Mouse (Mus musculus) myocyte (in vitro differentiated cells): ENCODE data around the gene Cisd2. TPM values are rescaled to one million over a fixed set of nuclear protein-coding genes. Genes with fewer than 3 reads are reported as not detected.
A peak's percentile ranks its signal among the peaks of the same experiment; 100 is the strongest.

Experiments used
- H3K27me3 ChIP-seq: one replicate; pipeline ENCODE4 v1.6.1; 2011; ENCODE audit not compliant: control insufficient read depth, insufficient read depth, insufficient read length
- H3K36me3 ChIP-seq: one replicate; pipeline ENCODE4 v1.6.1; 2011; ENCODE audit not compliant: control insufficient read depth, insufficient read depth
- H3K4me2 ChIP-seq: one replicate; pipeline ENCODE4 v1.6.1; 2011; ENCODE audit warnings: low read depth, control low read depth
- H3K4me3 ChIP-seq: one replicate; pipeline ENCODE4 v1.5.1; 2011; ENCODE audit warnings: mild to moderate bottlenecking, control low read depth, moderate library complexity
- H3K79me2 ChIP-seq: one replicate; pipeline ENCODE4 v1.6.1; 2011; ENCODE audit not compliant: control insufficient read depth, insufficient read depth
- H3ac ChIP-seq: one replicate; pipeline ENCODE4 v1.6.1; 2011; ENCODE audit not compliant: control insufficient read depth, insufficient read length
- CEBPB ChIP-seq: IDR thresholded peaks from 2 replicates; pipeline ENCODE4 v1.6.1; 2011; ENCODE audit warnings: mild to moderate bottlenecking, moderate library complexity; ENCODE audit not compliant: poor library complexity, insufficient read depth, severe bottlenecking
- E2F4 ChIP-seq: IDR thresholded peaks from one replicate; pipeline ENCODE4 v1.6.1; 2011; ENCODE audit warnings: mild to moderate bottlenecking, control low read depth, moderate library complexity; ENCODE audit not compliant: insufficient read depth
- MAX ChIP-seq: IDR thresholded peaks from one replicate; pipeline ENCODE4 v1.6.1; 2011; ENCODE audit warnings: low read depth, mild to moderate bottlenecking, control low read depth
- MYOD1 ChIP-seq, 3 experiments: IDR thresholded peaks; one replicate each; pipeline ENCODE4 v1.6.1; 2011; ENCODE audit warnings: control low read depth in 2 of 3, low read depth in 2 of 3, mild to moderate bottlenecking in 2 of 3, moderate library complexity in 1 of 3; ENCODE audit not compliant: insufficient read length in 2 of 3, control insufficient read depth in 1 of 3
- MYOG ChIP-seq, 3 experiments: IDR thresholded peaks; one replicate each; pipeline ENCODE4 v1.6.1; 2011; ENCODE audit warnings: control low read depth in 2 of 3, low read depth in 2 of 3, mild to moderate bottlenecking in 2 of 3; ENCODE audit not compliant: insufficient read length in 2 of 3, control insufficient read depth in 1 of 3, insufficient read depth in 1 of 3
- POLR2A ChIP-seq: IDR thresholded peaks from one replicate; pipeline ENCODE4 v1.6.1; 2011; ENCODE audit warnings: low read depth, mild to moderate bottlenecking, control low read depth, moderate library complexity; ENCODE audit not compliant: insufficient read length
- POLR2AphosphoS2 ChIP-seq: IDR thresholded peaks from one replicate; pipeline ENCODE4 v1.6.1; 2011; ENCODE audit warnings: low read depth, control low read depth; ENCODE audit not compliant: insufficient read length
- REST ChIP-seq: IDR thresholded peaks from one replicate; pipeline ENCODE4 v1.6.1; 2011; ENCODE audit warnings: mild to moderate bottlenecking, control low read depth, moderate library complexity; ENCODE audit not compliant: insufficient read depth, insufficient read length
- SRF ChIP-seq: IDR thresholded peaks from one replicate; pipeline ENCODE4 v1.6.1; 2011; ENCODE audit warnings: low read depth; ENCODE audit not compliant: control insufficient read depth, insufficient read length
- TCF12 ChIP-seq: IDR thresholded peaks from one replicate; pipeline ENCODE4 v1.6.1; 2011; ENCODE audit warnings: mild to moderate bottlenecking, control low read depth; ENCODE audit not compliant: poor library complexity, insufficient read depth, severe bottlenecking
- TCF3 ChIP-seq: IDR thresholded peaks from one replicate; pipeline ENCODE4 v1.6.1; 2011; ENCODE audit warnings: low read depth, control low read depth; ENCODE audit not compliant: insufficient read length
- USF1 ChIP-seq: IDR thresholded peaks from one replicate; pipeline ENCODE4 v1.6.1; 2011; ENCODE audit warnings: low read depth, mild to moderate bottlenecking, control low read depth, moderate library complexity
- polyA plus RNA-seq: library from polyadenylated mRNA; unstranded; fragments of >200 nt; fragmentation: generic; extraction: Trizol; gene quantifications from one replicate; pipeline ENCODE4 v1.2.1, GENCODE M21; 2012; ENCODE audit warnings: missing spikeins

Gene Cisd2
- polyA plus RNA-seq, 1 experiment = 10.8 TPM

- H3ac ChIP-seq = no peak overlapping the region
- H3K36me3 ChIP-seq = peaks cover 25% of the 10 kb centered on the region
- no peak for TF ChIP-seq MYOD1 (IDR thresholded peaks at IDR 0.05; ENCODE audit: control insufficient read depth in 1 of 3, insufficient read length in 2 of 3, low read depth in 2 of 3)
- no peak for TF ChIP-seq POLR2AphosphoS2
- no peak for TF ChIP-seq TCF12
- no peak for TF ChIP-seq POLR2A
- no peaks in the 10 kb centered on the region for H3K79me2 ChIP-seq
- no peak overlapping the region for H3K4me2 ChIP-seq
- no peak overlapping the region for H3K4me3 ChIP-seq
- H3K27me3 ChIP-seq = no peaks in the 10 kb centered on the region
Measured at GRCm38 (mm10) chr3:135407351-135407750, 16.4 kb downstream of the Cisd2 start.

DNA sequence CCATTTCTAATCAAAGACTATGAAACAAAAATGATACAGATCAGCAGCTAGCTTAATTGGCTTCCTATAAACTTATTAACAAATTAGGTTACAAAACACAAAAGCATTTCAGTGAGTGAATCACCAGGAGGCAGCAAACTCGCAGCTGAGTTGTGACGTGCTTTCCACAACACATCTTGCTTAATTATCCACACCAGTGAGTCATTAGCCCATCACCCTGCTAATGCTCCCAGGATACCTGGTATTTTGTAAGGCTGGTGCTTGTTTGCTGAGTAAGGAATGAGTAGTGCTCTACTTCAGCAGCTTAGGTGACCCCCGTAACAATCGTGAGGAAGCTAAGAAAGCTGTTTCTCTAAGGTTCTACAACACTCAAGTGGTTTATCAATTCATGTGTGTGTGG is 19.1 kb downstream of the Cisd2 start:
- Histone ChIP-seq H3ac (no peak overlapping the region), H3K36me3 (peaks cover 22% of the 10 kb centered on the region), H3K27me3 (no peaks in the 10 kb centered on the region), H3K4me3 (no peak overlapping the region), H3K79me2 (no peaks in the 10 kb centered on the region), H3K4me2 (no peak overlapping the region)
- TF ChIP-seq CEBPB = no peak
- no peak for TF ChIP-seq TCF12
- TF ChIP-seq USF1 = no peak
- no peak for TF ChIP-seq REST
- TF ChIP-seq MYOD1 (IDR thresholded peaks at IDR 0.05; ENCODE audit: control insufficient read depth in 1 of 3, insufficient read length in 2 of 3, low read depth in 2 of 3) = no peak
- no peak for TF ChIP-seq MAX
- TF ChIP-seq MYOG (IDR thresholded peaks at IDR 0.05; ENCODE audit: control insufficient read depth in 1 of 3, insufficient read depth in 1 of 3, insufficient read length in 2 of 3, low read depth in 2 of 3) = no peak
- no peak for TF ChIP-seq POLR2A
- TF ChIP-seq POLR2AphosphoS2 = no peak
- TF ChIP-seq TCF3 = no peak
- TF ChIP-seq SRF = no peak
- TF ChIP-seq E2F4 = no peak

DNA sequence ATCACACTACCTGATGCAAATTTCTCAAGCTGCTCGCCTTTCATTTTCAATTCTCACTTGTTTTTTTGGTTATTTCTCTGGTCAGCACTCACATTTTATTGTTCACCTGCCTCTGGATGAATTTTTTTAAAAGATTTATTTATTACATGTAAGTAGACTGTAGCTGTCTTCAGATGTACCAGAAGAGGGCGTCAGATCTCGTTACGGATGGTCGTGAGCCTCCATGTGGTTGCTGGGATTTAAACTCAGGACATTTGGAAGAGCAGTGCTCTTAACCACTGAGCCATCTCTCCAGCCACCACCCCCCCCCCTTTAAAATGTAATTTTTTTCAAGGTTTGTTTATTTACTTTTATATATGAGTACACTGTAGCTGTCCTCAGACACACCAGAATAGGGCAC is 19.9 kb downstream of the Cisd2 start:
- Histone ChIP-seq H3K27me3 (no peaks in the 10 kb centered on the region), H3K4me3 (no peak overlapping the region), H3K4me2 (no peak overlapping the region), H3K79me2 (no peaks in the 10 kb centered on the region), H3K36me3 (peaks cover 22% of the 10 kb centered on the region), H3ac (no peak overlapping the region)
- TF ChIP-seq USF1 (no peak), TCF3 (no peak), CEBPB (no peak), MYOG (IDR thresholded peaks at IDR 0.05; ENCODE audit: control insufficient read depth in 1 of 3, insufficient read depth in 1 of 3, insufficient read length in 2 of 3, low read depth in 2 of 3) (no peak), MAX (no peak), REST (no peak), E2F4 (no peak), TCF12 (no peak), POLR2A (no peak), MYOD1 (IDR thresholded peaks at IDR 0.05; ENCODE audit: control insufficient read depth in 1 of 3, insufficient read length in 2 of 3, low read depth in 2 of 3) (no peak), POLR2AphosphoS2 (no peak), SRF (no peak)

DNA sequence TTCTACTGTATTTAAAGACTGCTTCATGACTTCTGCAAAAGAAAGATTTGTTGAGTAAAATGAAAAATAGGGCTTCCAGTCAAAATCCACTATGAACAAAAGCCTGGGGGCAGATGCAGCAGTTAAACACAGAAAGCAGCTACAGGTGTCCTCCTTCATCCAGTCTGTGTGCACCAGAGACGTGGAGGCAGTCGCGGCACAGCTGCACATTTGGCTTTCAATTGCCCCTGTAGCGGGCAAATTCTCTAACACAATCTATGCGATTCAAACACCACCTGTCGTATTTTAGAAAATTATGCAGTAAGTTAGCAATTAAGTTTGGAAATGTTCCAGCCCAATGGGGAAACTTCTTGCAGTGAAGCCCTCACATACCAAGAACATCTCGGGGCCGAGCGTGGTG is 20.5 kb downstream of the Cisd2 start:
- no peak for TF ChIP-seq USF1
- Histone ChIP-seq H3K36me3 (peaks cover 22% of the 10 kb centered on the region), H3K4me3 (no peak overlapping the region), H3K27me3 (no peaks in the 10 kb centered on the region), H3ac (no peak overlapping the region), H3K79me2 (no peaks in the 10 kb centered on the region), H3K4me2 (no peak overlapping the region)

DNA sequence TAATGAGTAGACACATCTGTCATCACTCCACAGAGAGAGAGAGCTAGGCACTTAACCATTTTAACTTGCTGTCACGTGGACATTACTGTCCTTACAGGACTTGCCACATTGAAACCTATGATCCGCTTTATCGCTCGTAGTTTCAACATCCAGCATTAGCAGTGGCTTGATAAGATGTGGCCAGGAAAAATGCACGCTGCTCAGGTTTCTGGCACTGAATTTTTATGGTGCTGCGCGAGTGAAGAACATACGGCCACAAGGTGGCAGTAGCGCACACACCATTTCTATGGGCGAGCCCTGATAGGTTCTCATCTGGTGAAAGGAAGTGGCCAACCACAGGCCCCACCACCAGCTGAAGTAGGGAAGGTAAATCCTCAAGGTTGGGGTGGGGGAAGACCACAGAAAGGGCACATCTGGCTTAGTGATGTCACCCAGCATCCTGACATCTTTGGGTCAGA is 21.5 kb downstream of the Cisd2 start:
- TF ChIP-seq USF1 = peak; percentile 50
- no peak for TF ChIP-seq TCF12
- Histone ChIP-seq H3K27me3 (no peaks in the 10 kb centered on the region), H3K79me2 (no peaks in the 10 kb centered on the region), H3K36me3 (peaks cover 12% of the 10 kb centered on the region), H3K4me2 (peak overlapping the region; percentile 31), H3ac (no peak overlapping the region), H3K4me3 (no peak overlapping the region)

GRCm38 (mm10) chr3:135397112-135397511 is 26.6 kb downstream of the Cisd2 start:
- Histone ChIP-seq H3K36me3 (no peaks in the 10 kb centered on the region), H3K4me3 (no peak overlapping the region), H3ac (no peak overlapping the region), H3K79me2 (no peaks in the 10 kb centered on the region), H3K4me2 (no peak overlapping the region), H3K27me3 (no peaks in the 10 kb centered on the region)
- TF ChIP-seq USF1 (no peak), TCF12 (no peak), MAX (no peak), SRF (no peak), POLR2A (no peak), CEBPB (no peak), E2F4 (no peak), REST (no peak), POLR2AphosphoS2 (no peak), MYOG (IDR thresholded peaks at IDR 0.05; ENCODE audit: control insufficient read depth in 1 of 3, insufficient read depth in 1 of 3, insufficient read length in 2 of 3, low read depth in 2 of 3) (no peak), TCF3 (no peak), MYOD1 (IDR thresholded peaks at IDR 0.05; ENCODE audit: control insufficient read depth in 1 of 3, insufficient read length in 2 of 3, low read depth in 2 of 3) (no peak)
